Mouse (Mus musculus) adrenal gland, adult (tissue): ENCODE data around the gene Slc16a1.
"Not testable (repeated sequence)": the region's sequence is repeated elsewhere in the genome, so short reads cannot be mapped to it uniquely, and the experiment has no call there.

Experiments used
- DNase-seq, 2 experiments: peaks; one replicate each; pipeline ENCODE4 v3.0.0; 2022 to 2023; ENCODE audit warnings: low spot score in 1 of 2; ENCODE audit not compliant: inconsistent age in 2 of 2

Slc16a1 gene

GRCm38 (mm10) chr3:104673642-104674328 lies 35.3 kb downstream of the Slc16a1 start:
- no peak for DNase-seq

- peak; percentile 52 to 75 for DNase-seq
Observed at GRCm38 (mm10) chr3:104674329-104675220, 36.1 kb downstream of the Slc16a1 start.

GRCm38 (mm10) chr3:104675258-104675851 lies 36.9 kb downstream of the Slc16a1 start:
- peak; percentile 75 to 90 for DNase-seq

- no peak for DNase-seq
Observed at GRCm38 (mm10) chr3:104677781-104678180, 39.3 kb downstream of the Slc16a1 start.

- DNase-seq = no peak
Observed at GRCm38 (mm10) chr3:104678826-104679225, 40.4 kb downstream of the Slc16a1 start.

- DNase-seq = peak; percentile 43 to 82
Observed at GRCm38 (mm10) chr3:104682671-104683504, 44.4 kb downstream of the Slc16a1 start.

GRCm38 (mm10) chr3:104700751-104701335 lies 62.4 kb downstream of the Slc16a1 start:
- peak; percentile 73 to 89 for DNase-seq

GRCm38 (mm10) chr3:104701761-104702160 lies 63.3 kb downstream of the Slc16a1 start:
- no peak for DNase-seq

- no peak for DNase-seq
Observed at GRCm38 (mm10) chr3:104703941-104704340, 65.5 kb downstream of the Slc16a1 start.

GRCm38 (mm10) chr3:104706446-104706845 lies 68.0 kb downstream of the Slc16a1 start:
- no peak for DNase-seq

GRCm38 (mm10) chr3:104706951-104707771 lies 68.7 kb downstream of the Slc16a1 start:
- DNase-seq = peak; percentile 18 to 74

- DNase-seq = not testable (repeated sequence)
Observed at GRCm38 (mm10) chr3:104707772-104708144, 69.3 kb downstream of the Slc16a1 start.
